Mouse (Mus musculus): ENCODE data around the gene Tmem235.

DNA sequence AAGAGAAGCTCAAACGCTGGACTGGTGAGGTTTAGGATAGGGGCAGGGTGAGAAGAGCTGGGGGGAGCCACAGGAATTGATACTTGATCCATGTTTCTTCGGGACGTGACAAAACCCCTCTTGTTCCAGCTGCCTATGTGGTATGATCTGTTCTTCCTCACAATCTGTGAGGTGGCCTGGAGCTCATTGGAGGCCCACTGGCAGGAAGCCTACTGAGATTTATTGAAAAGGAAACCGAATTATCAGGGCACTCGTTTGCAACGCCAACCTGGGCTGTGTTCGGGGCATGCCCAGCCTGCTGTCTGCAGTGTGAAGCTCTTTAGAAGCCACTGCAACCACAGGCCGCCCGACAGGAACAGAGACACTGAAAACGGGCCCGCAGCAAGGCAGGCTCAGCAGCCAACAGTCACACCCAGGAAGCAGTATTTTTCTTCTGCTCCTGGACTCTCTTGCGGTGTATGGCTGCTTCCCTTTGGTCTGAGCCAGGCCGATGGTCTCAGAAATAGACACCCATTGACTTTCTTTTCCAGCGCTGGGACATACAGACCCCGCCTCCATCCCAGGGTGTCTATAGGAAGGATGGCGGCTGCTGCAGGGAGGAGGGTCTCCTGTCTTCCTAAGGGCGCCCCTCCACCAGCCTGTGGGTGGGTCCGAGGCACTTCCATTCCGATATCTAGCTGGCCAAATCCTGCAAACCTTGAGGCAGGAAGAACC is 12.1 kb upstream of the Tmem235 start:
- TF ChIP-seq CTCF (IDR thresholded peaks at IDR 0.05; ENCODE audit: control insufficient read depth, insufficient read depth, insufficient read length) (no peak), CEBPB (IDR thresholded peaks at IDR 0.05; ENCODE audit: low read depth) (no peak)
